Mouse (Mus musculus): Measurements from ENCODE around the gene Iqsec1.

Gene Iqsec1

DNA sequence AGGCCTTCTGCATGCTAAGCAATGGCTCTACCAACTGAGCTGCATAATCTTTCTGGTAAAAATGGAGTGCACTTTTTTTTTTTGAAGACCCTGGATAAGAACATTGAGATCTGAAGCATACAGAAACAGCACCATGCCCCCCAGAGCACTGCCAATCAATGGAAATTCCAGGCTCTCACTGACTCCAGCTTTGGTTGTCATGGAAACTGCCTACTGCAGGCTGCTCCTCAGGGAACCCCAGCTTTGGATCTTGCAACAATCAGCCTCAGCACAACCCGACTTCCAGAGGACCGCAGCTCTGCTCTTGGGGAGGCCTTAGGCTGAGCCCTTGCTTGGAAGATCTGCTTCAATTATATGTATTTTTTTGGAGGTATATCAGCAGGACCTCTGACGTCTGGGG lies 201.9 kb downstream of the Iqsec1 start:
- no peak for DNase-seq (ENCODE audit: low read depth)

DNA sequence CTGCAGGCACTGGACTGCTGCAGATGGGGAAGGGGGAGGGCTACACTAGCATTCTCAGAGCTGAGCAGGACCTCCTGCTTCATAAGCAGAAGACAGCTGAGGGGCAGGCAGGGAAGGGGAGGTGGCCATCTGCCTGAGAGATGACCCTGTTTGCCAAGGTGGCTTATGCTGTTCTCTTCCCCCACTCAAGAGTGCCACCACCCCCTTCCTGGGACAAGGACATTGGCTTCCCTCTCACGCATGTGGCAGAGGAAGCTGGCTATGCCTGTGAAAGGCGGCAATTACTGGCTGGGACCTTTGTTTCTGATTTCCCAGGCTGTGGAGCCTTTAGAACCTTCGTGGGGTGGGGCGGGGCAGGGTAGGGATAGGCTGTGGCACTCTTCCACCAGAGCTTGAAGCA lies 204.5 kb downstream of the Iqsec1 start:
- no peak for DNase-seq (ENCODE audit: low read depth)

DNA sequence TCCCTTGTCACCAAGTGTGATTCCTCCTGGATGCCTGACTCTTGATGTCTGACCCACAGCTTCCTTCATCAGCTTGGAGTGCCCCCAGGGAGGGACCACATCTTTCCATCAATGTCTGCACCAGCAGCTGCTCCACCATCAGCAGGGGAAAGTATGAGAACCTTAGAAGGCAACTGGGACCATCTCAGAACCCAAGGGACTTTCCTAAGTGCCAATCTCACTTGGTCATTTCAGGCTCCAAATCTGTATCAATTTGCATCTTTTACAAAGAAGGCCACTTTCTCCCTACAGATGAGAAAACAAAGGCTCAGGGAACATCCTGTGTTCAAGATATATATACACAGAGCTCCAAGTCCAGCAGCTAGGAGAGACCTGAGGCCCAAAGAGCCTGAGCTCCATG lies 205.3 kb downstream of the Iqsec1 start:
- no peak for DNase-seq (ENCODE audit: low read depth)

DNA sequence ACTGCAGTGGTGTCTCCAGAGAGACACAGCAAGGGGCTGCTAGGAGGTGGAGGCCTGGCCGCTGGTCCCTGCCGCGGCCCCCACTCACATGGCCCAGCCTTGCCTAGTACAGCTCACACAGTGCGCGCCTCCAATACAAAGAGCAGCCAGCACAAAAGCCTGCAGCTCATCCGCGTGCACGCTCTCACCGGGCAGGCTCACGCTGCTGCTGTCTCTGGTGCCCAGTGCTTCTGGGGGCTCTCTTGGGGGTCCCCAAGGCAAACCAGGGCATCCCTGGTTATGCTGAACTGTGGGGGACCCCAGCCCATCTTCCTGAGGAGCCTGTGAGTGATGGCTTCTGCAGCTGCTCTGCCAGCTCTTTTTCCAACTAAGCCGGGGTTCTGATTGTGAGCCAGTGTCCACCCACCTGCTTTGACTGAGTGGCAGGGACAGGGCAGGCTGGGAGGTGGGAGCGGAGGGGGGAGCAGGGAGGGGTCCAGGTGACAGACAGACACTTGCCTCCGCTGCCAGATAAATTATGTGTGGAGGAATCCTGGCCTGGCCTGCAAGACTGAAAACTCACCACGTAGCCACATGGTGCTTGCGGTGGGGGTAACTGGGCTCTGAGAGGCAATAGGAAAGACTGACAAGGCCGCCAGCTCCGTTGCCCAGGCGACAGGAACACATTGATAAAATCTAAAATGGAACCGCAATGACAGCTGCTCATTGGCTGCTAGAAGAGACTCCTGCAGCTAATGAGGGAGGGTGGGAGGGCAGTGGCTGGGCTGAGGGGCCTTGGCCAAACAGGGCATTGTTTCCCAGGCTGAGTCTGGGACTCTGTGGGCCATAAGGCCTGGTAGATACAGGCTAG lies 206.3 kb downstream of the Iqsec1 start:
- DNase-seq (ENCODE audit: low read depth): peak; percentile 65

DNA sequence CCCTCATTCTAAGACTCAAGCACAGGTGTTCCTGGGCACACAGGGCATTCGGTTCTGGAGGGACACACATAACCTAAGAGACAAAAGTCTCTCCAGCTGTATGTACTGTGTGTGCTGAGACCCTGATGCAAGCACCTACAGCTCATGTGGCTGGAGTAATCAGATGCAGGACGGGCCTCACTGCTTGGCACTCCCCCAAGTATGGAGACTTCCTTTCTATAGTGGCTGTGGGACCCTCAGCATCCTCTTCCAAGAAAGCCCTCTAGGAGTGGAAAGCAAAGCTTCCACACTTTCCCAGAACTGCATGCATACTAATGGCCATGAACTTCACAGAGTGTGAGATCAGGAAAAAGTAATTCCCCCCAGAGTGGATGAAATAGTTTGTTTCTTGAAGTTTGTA lies 208.0 kb downstream of the Iqsec1 start:
- no peak for DNase-seq (ENCODE audit: low read depth)

DNA sequence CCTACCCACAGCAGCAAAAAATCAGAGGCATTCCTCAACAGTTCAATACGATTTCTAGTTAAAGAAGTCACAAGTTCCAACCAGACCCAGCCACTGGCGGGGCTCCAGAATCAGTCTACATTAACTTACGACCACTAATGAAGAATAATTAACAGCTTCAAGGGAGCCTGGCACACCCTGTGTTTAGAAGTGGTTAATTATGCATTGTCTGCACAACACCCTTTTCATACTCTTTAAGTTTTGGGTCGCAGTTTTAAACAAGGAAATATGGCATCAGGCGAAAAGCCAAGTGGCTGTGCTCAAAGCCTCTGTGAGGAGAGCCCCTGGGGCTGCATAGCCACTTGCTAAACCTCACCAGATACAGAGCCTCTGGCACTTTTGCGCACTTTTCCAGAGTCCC lies 209.6 kb downstream of the Iqsec1 start:
- no peak for DNase-seq (ENCODE audit: low read depth)

DNA sequence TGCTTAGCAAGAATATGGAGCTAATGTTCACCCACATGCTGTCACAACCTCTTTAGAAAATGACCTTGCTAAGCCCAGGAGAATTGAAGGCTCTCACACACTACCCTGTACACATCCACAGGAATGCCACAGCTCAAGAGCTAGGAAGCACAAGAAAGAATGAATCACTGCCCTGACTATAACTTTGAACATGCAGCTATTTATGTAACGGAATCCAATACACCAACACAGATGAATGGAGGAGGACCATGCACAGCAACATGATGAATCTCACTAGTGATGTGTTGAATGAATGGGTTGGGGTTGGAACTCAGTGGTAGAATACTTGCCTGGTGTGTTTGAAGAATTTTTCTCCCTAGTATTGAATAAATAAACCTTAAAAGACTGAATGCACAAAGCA lies 211.2 kb downstream of the Iqsec1 start:
- DNase-seq (ENCODE audit: low read depth): no peak

DNA sequence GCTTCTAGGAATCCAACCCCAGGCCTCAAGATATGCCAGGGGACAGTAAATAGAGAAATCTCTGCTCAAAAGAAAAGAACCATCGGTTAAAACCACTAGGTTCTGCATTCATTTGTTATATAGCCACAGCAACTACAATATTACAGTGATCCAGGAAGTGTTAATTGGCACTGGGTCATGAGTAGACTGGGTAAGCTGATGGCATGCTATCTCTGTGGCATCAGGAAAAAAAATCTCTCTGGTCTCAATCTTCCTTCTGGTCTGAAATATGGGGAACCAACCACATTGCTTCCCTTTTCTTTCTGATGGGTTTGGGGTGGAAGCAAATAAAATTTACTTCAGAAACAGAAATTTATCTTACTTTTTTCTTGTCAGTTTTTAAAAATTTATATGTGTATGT lies 212.9 kb downstream of the Iqsec1 start:
- DNase-seq (ENCODE audit: low read depth): no peak

DNA sequence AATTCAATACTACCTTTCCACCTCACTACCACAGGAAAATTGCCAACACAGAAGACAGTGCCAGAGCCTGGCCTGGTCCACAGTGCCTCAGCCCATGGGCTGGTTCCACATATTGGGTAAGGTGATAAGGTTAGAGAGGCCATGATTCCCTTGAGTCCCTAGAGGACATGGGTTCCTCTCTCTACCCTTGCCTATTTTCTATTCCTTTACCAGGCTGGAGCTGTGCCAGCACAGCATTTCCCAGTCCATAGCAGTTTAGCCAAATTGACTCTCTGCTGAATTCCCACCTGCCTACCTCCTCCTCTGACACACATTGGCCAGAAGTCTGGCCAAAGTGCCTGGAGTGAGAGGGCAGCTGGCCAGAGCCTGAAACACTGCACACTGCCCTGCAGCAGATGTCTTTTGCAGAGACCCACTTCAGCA lies 214.7 kb downstream of the Iqsec1 start:
- DNase-seq (ENCODE audit: low read depth): no peak

DNA sequence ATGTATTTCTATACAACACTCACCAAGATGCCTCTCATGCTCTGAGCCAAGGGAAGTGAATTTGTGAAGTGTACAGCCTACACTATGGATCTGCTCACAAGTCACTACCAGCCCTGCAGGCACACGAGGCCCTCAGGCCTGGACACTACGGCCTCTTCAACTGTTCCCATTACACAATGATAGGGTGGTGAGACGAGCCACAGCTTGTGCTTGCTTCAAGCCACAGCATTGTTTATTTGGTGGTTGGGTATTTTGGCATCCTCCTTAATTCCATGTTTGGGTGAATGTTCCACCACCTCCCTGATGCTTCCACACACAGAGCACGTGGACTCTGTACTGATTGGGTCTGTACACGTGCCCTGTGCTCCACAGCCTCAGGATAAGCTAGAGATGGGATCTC lies 216.4 kb downstream of the Iqsec1 start:
- DNase-seq (ENCODE audit: low read depth): no peak

DNA sequence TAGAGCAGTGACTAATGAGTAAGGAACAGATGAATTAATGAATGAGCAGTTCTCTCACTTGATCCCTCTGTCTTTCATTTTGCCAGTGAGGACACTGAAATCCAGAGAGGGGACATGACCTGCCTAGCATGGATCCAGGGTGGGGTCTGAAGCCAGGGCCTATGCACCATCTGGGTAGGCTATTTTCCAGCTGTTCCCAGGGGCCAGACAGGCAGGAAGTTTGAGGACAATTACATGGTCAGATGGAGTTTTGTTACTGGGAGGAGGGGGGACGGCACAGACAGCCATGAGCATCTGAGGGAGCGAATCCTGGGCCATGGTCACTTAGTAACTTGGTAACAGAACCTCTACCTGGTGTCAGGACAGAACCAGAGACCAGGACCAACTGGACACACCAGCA lies 220.0 kb downstream of the Iqsec1 start:
- no peak for DNase-seq (ENCODE audit: low read depth)

DNA sequence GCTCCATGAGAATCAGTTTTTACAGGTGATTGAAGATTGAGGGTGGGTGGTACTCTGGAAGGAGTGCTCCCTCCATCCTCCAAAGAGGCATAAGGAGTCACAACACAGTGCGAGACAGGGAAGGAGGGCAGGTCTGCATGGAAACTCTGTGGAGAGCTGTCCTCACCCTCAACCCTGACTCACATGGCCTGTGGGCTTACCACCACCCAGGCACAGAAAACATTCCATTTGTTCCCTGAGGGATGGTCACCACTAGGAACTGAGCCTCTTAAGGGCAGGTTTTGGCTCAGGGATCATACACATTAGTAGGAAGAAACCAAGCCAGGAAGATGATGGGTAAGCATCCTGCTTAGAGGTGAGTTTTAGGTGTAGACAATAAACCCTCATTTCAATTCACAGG lies 220.6 kb downstream of the Iqsec1 start:
- DNase-seq (ENCODE audit: low read depth): no peak

DNA sequence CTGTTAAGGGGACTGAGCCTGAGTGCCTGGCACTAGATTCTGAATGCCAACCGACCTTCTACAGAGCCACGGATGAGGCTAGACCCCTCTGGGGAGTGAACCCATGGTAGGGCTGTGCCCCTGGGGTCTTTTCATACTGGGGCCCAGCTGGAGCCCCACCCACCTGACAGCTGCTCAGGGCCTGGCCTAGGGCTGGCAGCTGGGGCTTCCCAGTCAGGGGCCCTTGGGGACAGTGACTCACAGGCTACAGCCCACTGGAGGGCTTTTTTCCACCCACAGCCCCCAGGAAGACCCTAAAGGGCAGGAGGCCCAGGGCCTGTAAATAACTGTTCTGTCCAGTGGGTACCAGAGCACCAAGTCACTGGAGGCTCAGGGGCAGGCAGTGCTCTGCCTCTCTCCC lies 223.7 kb downstream of the Iqsec1 start:
- DNase-seq (ENCODE audit: low read depth): no peak

DNA sequence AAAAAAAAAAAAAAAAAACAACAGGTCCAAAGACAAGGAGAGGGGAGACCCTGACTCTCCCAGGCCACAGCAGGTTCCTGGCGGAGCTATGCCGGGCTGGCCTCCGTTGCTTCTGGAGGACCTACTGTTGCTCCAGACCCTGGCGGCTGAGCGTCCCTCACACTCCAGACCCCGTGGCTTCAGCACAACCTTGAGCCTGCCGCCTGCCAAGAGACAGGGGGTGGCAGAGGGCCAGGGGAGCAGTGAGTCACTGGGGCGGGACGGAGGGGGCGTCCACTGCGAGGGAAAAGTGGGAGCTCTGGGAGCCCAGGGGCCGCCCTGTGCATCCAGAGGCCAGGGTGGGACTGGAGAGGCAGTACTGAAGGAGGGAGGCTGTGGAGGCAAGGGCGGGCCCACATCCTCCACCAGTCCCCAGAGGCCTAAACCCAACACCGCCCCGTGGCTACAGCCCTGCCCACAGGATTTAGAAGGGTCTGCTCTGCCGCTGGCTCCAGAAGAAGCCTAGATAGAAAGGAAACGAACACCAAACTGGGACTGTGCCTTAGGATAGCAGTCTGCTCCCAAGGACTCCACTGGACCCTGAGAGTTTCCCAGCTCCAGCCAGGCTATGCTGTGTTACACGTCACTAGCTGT lies 224.4 kb downstream of the Iqsec1 start:
- DNase-seq (ENCODE audit: low read depth): no peak

DNA sequence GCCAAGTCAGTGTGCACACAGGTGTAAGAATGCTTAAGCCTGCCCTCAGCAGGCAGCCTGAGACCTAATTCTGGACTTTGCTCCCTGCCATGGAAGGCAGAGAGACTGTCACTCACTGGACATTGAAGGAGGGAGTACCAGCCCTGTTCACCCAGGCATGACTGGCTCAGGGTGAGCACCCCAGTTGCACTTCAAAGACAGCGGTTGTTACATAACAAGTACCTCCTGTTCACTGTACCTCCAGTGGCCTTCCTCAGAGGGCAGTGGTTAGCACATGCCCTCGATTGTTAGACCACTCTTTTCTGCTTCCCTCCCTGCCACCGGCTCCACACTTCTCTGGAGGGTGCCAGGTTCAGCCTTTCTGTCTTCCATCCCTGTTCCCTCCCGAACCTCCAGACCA lies 225.2 kb downstream of the Iqsec1 start:
- no peak for DNase-seq (ENCODE audit: low read depth)

DNA sequence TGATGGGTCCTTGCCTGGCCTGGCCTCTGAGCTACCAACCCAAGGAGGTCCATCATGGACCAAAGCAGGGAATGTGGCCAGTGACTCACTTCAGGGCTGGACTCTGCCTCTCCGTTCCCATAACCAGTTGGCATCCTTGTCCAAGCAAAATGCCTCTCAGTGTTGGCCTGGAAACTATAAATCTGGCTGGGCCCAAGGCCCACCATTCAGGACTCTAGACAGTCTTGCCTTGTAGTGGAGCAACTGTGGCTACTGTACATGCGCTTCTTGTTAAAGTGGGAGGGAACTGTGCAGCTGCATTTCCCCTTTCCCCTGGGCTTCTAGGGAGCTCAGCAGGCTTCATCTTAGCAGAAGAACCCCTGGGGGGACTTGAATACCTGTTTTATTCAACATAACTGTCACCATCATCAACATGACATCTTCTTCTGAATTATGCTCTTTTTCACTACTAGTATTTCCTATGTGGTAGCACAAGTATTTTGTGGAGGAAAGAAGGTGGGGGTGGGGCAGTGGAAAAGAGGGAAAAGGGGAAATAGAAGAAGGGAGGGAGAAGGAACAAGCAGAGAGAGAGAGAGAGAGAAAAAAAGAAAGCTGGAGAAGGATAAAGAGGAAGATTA lies 226.3 kb downstream of the Iqsec1 start:
- DNase-seq (ENCODE audit: low read depth): no peak

DNA sequence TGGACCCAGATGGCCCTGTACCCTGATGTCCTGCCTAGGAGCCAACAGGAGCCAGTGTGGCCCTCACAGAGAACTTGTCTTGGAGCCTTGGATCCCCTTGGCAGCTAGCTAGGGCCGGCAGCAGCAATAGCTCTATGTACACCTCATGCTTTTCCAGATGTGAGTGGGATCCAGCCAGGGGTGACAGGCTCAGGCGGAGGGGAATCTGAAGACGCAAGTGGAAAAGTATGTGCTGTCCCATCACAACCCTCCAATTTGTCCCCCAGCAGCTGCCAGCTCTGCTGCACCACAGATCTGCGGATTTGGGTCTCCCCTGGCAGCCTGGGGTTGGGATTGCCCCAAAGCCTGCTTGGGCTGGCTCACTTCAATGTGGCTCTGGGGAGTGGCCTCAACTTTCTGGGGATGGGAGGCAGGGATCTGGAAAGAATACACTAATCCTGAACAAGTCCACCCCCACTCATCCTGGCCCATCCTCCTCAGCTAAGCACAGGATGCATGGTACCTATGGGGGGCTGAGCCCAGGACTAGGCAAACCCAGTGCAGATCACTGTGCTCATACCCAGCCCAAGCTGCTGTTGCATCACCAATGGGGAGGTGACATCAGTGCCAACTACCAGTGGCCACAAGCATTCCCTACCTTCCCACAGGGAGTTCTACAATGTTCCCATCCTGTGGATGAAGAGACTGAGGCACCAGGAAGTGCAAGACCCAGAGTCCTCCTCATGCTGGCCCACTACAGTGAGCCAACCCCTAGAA lies 227.0 kb downstream of the Iqsec1 start:
- no peak for DNase-seq (ENCODE audit: low read depth)

DNA sequence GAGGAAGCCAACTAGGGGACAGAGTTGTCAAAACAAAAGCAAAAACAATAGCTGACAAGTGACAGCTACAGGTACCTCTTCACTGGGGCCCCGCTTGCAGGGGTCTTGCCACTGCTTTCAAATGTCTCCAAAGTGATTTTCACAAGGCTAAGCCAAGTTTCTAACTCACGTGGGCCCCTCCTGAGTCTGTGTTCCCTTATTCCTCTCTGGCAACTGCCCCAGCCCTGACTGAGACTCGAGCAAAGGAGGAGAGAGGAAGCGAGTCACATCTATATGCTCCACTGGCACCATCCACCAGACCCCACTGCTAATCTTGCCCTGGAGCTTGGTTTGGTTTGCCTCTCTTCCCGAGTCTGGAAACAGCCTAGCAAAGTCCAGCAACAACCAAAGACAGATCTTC lies 227.6 kb downstream of the Iqsec1 start:
- no peak for DNase-seq (ENCODE audit: low read depth)

DNA sequence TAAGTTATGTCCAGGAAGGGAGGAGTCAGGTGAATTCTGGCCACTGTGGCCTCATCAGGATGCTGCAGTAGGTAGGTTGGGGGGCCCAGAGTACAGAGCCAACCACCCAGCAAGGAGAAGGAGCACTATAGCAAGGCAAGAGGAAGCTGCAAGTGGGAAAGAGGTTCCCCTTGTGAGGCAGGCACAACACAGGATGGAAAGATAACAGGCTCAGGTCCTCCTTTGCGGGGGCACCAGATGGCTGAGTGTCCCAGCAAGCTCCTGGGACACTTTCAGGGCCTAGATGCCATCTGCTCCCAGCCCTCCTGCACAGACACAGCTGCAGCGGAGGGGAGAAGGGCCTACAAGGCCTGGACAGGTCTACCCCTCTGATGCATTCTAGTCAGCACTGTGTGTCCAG lies 228.7 kb downstream of the Iqsec1 start:
- DNase-seq (ENCODE audit: low read depth): no peak

DNA sequence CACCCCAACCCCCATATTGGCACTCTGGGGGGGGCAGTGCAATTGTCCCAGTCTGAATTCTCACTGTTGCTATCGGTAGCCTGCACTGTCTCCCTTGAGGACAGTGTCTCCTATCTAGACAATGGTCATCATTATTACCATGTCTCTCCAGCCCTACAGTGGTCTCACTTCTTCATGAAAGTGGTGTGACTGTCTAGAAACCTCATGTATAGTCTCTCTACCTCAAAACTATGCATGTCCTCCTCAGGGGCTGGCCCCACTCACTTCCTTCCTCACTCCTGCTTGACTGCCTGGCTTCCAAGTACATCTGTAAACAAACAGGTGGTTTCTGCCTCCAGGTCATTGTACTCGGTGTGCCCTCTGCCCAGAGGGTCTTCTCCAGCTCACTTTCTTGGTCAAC lies 230.3 kb downstream of the Iqsec1 start:
- no peak for DNase-seq (ENCODE audit: low read depth)

DNA sequence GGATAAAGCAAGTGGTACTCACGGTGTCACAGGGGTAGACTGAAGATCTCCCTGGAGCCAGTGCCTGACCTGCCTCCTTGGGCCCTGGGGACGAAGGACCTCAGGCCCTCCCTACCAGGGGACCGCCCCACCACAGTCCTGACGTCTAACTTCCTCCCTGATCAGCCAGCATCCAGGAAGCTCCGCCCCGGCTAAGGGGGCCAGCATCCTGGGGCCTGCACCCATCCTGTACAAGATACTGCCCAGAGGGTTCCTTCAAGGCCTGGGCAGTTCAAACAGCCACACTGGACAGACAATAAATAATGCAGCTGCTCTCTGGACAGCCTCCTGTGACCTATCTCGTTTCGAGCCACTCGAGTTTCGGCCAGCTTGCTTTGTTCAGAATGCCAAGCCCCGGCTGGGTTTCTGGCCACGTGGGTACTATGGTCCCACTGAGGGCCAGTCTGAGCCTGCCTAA lies 231.0 kb downstream of the Iqsec1 start:
- no peak for DNase-seq (ENCODE audit: low read depth)

DNA sequence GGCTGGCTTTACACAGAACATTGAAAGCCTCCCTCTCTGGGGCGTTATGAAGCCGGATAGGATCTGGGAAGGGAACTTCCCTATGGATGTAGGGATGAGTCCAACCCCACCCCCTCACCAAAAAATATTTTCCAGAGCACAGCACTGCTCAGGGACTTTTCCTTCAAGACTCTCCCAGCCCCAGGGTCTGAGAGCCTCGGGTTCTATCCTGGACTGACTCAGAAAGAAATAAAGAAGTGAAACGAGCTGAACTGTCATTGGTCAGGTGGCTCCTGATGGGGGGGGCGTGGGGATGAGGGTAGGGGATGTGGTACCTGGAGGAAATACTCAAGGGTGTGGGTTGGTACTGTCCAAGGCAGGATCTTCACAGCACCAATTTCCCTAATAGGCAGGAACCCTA lies 231.9 kb downstream of the Iqsec1 start:
- no peak for DNase-seq (ENCODE audit: low read depth)

DNA sequence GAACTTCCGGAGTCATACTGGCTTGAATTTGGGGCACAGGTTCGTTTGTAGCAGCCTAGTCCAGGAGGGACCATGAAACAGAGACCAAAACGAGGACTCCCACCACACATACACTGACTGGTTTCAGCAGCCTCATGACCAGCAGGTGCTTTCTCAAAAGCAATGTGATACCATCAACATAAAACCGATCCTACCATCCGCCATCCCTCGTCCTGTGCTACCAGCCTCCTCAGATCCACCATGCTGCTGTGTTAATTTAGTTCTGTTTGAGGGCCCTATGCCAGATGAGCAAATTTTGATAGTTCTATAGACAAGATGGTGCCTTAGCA lies 232.9 kb downstream of the Iqsec1 start:
- no peak for DNase-seq (ENCODE audit: low read depth)

Data from naive thymus-derived CD4-positive, alpha-beta T cell, adult 2 months (primary cell).